Mouse (Mus musculus): Measurements from ENCODE around the gene Fgf12.

Gene Fgf12

DNA sequence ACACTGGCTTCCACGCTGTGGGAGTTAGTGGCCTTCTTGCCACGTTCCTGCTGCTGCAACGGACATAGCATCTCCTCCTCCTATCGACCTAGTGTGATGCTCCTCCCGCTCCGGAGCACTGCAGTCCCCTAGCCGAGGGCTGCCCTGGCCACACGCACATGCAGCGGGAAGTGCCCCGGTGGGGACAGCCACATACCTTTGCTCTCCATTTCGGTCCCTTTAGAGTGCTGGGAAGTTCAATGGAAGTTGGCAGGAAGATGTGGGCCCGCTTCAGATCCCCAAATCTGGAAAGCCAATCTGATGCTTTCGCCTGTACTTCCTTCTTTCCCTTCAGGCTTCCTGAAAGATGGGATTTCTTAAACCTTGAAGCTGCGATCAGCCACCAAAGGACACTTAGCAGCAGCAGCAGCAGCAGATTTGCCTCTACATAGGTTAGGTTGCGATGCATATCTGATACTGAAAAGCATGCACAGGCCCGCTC, at the start of gene Fgf12:
Gene Fgf12, minus strand, starts transcription at position 431 of the 481 bp plus-strand sequence.
- no peak for DNase-seq (ENCODE audit: low read depth, low spot score)

GRCm38 (mm10) chr16:28793115-28793514, 40.2 kb upstream of the Fgf12 start:
- DNase-seq (ENCODE audit: low read depth, low spot score), result peak; percentile 71

DNA sequence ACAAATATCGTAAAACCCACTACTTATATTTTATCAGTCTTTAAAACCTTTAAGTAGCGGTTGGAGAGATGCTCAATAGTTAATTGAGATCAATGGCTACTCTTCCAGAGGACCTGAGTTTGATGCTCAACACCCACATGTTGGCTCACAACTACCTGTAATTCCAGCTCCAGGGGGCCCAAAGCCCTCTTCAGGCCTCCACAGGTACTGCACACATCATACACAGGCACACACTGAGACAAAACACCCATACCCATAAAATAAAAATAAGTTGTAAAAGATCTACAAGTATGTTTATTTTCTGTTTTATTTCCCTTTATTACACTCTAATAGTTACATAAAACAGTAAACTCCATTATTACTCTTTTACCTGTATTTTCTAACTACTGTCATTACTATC, 17.4 kb upstream of the Fgf12 start:
- DNase-seq (ENCODE audit: low read depth, low spot score), result peak; percentile 31

DNA sequence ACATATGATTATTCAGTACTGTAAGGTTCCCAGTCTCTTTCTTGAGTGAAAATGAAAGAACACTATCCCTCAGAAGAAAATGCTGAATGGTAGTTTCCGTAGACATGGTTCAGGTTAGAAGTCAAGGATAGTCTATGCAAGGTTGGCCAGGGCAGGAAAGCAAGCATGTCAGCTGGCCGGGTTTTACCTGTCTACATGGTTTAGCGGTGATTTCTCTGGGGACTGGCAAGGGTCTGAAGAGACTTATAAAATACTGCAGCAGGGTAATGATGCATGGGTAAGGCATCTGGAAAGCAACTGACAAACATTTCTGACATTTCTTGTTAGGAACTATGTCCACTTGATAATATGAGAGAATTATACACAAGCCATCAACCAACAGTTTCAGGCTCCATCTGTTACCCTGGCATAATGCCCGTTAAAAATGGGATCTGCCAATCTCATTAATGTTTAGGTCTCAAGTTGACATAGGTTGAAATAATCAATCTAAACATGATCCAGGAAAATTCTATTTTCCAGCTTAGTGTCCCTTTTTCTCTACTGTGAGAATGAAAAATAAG, 8.6 kb upstream of the Fgf12 start:
- no peak for DNase-seq (ENCODE audit: low read depth, low spot score)

DNA sequence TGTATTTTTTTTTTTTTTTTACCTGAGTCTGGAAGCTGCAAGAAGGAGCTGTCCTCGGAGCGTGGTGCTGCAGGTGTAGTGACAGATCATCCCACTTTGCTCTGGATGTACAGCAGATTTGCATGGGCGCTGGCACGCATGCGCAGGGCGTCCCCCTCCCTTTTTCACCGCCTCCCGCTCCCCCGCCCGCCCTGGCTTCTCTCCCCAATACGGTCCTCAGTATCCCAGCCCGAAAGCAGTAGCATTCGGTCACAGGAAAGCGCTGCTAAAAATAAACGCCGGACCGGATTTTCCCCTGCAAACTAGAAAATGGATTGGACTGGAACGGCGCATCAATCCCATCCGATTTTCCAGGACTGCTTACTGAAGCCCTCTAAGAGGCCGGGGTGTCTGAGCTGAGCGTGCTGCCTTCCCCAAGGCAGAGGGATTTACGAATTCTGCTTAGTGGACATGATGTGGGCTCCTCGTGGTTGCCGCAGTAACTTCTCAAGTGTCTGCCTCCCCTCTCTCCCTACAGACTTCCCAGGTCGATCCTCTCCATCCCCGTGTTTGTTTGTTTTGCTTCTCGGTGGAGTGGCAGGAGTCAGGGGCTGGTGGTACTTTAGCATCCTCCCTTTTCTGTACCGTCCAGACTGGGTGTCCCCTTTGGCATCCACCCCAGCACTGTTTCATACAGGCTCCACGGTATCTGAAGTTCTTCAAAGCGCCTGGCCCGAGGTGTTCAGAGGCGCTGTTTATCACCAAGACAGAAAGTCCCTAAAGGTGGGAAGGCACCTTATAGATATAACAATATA, 453 bp upstream of the Fgf12 start:
- DNase-seq (ENCODE audit: low read depth, low spot score), result peak; percentile 91

- DNase-seq (ENCODE audit: low read depth, low spot score), result no peak
These were observed 18.4 kb downstream of the Fgf12 start for GRCm38 (mm10) chr16:28734461-28734860.

DNA sequence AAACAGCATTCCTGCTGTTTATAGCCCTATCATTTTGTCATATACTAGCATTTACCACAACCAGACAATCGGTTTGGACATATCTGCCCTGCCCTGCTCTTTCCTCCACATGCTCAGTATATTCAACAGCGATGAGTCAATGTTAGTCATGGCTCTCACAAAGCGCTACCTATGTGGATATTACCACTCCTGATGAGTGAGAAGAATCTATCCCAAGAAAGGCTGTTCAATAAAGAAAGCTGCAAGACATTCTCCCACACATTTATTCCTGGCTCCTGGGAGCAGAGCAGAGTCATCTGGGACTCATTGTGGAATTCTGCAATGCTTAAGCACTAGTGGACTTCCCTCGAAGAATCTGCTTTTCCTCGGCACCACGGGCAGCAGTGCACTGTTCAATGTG, 26.1 kb downstream of the Fgf12 start:
- DNase-seq (ENCODE audit: low read depth, low spot score), result no peak

DNA sequence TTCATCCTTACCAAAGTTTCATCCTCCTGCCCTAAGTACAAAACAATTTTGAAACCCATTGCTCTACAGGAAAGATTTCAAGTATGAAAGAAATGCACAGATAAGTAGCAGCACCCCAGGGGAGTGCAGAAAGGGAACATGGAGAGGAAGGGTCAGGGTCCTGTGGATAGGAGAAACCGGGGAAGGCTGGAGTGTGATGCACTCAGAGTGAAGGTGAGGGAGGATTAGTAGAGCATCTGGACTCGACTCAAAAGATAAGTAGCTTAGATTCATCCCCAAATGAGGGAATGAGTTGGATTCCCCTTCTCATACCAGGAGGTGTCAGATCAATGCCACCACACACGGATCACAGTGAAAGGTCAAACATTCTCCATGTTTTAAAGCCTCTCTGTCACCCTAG, 46.2 kb downstream of the Fgf12 start:
- DNase-seq (ENCODE audit: low read depth, low spot score), result no peak

DNA sequence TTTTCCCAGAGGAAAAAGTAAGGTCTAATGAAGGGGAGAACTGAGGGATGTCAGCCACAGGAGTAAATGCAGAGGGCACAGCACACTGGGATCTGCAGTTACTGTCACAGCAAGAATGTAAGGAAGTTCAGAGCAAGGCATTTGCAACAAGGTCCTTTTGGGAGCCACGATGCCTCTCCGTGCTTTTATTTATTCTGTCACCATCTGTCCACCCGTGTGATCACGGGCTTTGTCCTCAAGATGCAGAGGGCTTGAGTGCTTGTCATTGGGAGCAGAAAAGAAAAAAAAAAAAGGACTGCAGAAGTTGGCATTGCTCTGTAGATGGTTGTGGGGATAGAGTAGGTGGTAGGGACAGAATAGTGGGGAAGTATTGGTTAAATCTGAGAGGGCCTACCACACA, 52.5 kb downstream of the Fgf12 start:
- no peak for DNase-seq (ENCODE audit: low read depth, low spot score)

DNA sequence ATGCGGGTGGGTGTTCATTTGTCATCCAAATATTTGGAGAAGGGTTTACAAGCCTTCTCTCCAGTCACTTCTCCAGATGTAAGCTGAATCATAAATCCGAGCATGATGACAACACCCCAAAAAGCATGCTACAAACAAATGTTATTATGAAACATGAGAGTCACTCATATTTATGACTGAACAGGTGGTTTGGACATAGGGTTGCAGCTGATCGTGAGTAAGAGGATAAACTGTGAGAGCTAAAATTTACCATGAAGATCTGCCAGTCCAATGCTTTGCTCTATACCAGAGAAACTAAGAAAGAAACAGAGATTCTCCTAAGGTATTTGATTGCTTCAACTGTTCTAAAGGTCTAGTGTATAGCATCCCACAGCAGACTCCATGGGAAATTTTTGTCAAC, 56.0 kb downstream of the Fgf12 start:
- DNase-seq (ENCODE audit: low read depth, low spot score), result no peak

DNA sequence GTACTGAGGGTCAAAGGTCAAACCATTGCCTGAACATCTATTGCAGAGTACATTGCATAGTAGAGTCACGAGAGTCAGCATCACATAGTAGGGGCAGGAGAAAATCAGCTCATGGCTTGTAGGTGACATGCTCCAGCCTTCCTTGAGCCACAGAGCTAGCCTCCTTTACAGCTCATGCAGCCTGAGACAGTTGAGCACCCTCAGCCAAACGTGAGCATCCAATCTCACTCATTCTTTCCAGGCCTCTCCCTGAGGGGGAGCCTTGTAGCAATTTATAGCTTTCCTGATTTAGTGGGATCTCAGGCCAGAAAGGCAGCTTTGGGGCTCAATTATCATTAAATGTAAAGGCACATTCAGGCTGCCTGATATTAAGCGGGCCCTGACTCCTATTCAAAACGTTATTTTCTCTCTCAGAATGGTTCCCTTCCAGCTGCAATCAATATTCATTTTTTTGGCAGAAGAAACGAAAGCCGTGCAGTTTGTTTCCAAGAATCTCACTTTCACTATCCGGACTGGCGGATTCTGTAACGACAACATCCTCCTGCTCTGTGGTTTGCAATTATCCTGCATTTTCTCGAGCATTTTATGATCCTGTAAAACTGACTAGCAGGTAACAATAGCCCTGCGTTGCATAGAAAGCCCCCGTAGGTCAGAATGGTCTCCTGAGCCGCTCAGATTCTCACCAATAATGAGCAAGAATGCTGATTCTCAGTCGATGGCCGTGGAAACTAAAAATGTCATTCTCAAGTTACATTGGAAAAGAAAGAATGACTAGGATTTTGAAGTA, 58.6 kb downstream of the Fgf12 start:
- DNase-seq (ENCODE audit: low read depth, low spot score), result no peak

GRCm38 (mm10) chr16:28688861-28689385, 63.9 kb downstream of the Fgf12 start:
- DNase-seq (ENCODE audit: low read depth, low spot score), result no peak

DNA sequence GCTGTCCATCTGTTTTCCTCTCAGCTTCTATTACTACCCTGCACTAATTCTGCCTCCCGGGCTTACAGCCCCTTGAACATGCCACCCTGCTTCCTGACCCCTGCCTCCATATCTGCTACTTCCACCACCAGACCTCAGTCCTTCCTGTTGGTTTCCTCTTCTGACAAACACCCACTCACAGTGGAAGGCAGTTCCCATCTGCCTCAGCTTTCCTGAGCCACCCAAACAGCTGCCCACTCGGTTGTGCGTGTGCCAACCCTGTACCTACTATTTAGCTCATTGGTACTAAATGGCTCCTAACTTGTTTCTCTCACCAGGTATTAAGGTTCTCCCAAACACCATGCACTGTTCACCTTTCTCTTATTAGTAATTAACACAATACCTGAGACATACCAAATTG, 71.2 kb downstream of the Fgf12 start:
- no peak for DNase-seq (ENCODE audit: low read depth, low spot score)

- DNase-seq (ENCODE audit: low read depth, low spot score), result no peak
These were observed 84.0 kb downstream of the Fgf12 start for GRCm38 (mm10) chr16:28668815-28669347.

- DNase-seq (ENCODE audit: low read depth, low spot score), result no peak
These were observed 100.2 kb downstream of the Fgf12 start for GRCm38 (mm10) chr16:28652640-28653039.

DNA sequence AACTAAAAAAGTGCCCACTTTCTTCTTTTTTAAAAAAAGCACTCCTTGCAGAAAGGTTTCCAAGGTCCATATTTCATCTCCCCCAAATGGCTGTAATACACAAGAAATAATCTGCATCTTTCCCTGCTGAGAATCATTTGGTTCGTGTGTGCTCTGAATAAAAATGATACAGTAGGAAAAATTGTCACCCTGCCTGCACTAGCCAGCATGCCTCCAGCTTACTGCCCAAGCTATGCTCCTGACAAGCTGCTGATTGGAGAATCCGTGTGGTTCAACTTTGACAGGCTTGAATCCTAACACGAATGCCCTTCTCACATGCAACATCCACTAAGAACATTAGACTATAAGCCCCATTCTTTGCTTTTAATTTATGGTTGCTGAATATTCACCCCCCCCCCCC, 102.3 kb downstream of the Fgf12 start:
- DNase-seq (ENCODE audit: low read depth, low spot score), result no peak

DNA sequence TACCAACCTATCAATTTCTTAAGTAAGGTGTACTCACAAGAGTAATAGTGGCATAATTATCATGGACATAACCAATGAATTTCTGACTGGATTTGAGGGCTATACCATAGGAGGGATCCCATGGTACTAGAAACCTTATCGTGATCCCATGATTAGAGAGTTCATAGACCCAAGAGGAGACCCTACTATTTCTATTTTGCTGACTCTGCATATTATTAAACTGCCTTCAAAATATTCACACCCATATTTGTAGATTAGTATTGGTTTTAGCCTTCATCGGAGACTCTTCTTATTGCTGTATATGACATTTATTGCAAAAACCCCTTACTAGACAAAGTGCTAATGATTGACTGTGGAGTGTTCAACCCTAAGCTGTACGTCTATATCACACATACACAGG, 107.8 kb downstream of the Fgf12 start:
- no peak for DNase-seq (ENCODE audit: low read depth, low spot score)

GRCm38 (mm10) chr16:28631721-28632120, 121.1 kb downstream of the Fgf12 start:
- DNase-seq (ENCODE audit: low read depth, low spot score), result no peak

- no peak for DNase-seq (ENCODE audit: low read depth, low spot score)
These were observed 121.9 kb downstream of the Fgf12 start for GRCm38 (mm10) chr16:28630771-28631484.

GRCm38 (mm10) chr16:28626259-28626658, 126.6 kb downstream of the Fgf12 start:
- no peak for DNase-seq (ENCODE audit: low read depth, low spot score)

GRCm38 (mm10) chr16:28625689-28626088, 127.2 kb downstream of the Fgf12 start:
- peak; percentile 41 for DNase-seq (ENCODE audit: low read depth, low spot score)
